Mouse (Mus musculus): ENCODE data around the gene Dus4l. TPM values are rescaled to one million over a fixed set of nuclear protein-coding genes. Genes with fewer than 3 reads are reported as not detected.
"Not testable (repeated sequence)": the region's sequence is repeated elsewhere in the genome, so short reads cannot be mapped to it uniquely, and the experiment has no call there.

Gene Dus4l
- total RNA-seq (2021) = 10 to 100 TPM in 1 of 2 experiments, 1 to 10 TPM in 1; 8.7 to 12.0 TPM

DNA sequence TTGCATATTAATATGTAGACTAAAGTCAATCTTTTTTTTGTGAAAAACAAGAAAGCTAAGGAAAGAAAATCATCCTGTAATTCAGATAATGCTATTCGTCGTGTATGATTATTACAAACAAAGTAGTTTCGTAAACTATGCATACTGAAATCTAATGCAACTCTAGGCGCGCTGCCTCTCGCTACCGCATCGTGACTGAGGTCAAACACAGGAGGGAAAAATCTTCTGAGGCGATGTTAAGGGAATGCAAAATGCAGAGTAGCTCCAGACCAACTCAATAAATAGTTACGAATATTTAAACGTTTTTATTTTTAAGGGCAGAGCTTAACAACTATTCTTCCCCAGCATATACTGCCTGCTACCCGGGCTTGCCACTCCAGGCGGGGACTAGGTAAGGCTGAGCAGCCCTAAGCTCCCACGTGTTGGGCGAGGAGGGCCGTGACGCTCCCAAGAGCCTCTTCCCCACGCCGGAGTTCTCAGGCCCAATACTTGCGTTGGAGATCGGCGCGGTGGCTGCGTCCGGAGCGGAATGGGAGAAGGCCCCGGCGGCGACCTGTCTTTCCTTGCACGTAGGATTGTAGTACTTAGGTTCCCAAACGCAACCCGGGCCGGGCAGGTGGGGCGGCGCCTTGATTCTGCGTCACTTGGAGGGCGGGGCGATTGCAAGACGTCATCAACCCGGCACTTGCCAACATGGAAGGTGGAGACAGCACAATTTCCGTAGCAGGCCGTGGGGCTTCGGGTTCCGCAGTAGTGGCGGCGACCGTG is at the start of gene Dus4l, which contains the start of gene Cog5:
Gene Dus4l (minus strand): TSS at position 630 of the 768 bp plus-strand sequence.
Gene Cog5 (plus strand): TSS at position 673 of the 768 bp plus-strand sequence.
- peak; percentile 98 to 100 for DNase-seq (ENCODE audit: extremely low spot score in 1 of 2, low spot score in 1 of 2)

- DNase-seq (ENCODE audit: extremely low spot score in 1 of 2, low spot score in 1 of 2) = no peak
Observed at GRCm38 (mm10) chr12:31703904-31704303, 49.3 kb upstream of the Dus4l start.

GRCm38 (mm10) chr12:31701411-31701810 is 46.8 kb upstream of the Dus4l start:
- DNase-seq (ENCODE audit: extremely low spot score in 1 of 2, low spot score in 1 of 2) = no peak

DNA sequence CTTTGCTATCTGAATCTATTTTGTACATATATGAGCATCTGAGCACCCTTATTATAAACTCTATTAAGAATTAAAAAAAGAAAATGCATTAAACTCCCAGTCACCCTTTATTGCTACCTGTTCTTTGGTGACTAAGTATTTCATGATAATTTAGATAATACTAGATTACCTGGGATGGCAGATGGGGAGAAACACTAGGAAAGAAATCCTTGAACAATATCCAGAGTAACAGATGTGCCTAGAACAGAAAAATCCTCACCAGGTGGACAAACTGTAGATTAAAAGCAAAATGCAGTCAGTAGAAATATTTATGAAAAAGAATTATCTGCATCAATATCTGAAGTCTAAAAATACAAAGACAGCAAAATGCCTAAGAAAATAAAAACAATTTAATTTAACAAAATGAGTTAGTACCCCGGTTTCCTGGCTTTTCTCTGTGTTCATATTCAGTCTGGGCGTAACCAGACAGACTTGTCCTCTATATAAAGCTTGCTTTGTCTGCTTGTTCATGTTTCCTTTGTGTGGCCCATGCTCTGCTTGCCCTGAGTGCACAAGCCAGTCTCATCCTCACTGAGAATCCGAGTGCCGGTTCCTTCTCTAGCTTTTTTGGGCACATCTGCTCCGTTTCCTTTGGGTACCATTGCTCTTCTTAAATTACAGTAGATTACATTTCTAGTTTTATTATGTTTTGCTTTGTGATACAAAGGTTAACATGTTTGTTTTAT is 46.2 kb upstream of the Dus4l start:
- DNase-seq (ENCODE audit: extremely low spot score in 1 of 2, low spot score in 1 of 2) = no peak

DNA sequence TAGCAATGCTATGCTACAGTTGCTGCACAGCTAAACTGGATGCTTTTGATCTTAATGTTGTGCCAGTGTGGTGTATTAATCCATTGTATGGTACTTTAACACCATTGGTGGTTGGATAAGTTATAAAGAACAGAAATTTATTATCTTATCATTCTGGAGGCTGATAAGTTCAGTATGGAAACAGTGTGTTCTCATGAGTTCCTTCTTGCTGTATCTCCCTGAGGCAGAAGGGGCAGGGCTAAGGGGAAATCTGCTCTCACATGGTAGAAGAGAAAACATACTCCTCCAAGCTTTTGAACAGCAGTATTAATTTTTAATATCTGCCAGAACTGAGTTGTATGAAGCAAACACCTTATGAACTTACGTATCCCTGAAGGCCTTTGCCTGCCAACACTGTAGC is 38.7 kb upstream of the Dus4l start:
- DNase-seq (ENCODE audit: extremely low spot score in 1 of 2, low spot score in 1 of 2) = no peak

- DNase-seq (ENCODE audit: extremely low spot score in 1 of 2, low spot score in 1 of 2) = no peak
Observed at GRCm38 (mm10) chr12:31686679-31687078, 32.1 kb upstream of the Dus4l start.

DNA sequence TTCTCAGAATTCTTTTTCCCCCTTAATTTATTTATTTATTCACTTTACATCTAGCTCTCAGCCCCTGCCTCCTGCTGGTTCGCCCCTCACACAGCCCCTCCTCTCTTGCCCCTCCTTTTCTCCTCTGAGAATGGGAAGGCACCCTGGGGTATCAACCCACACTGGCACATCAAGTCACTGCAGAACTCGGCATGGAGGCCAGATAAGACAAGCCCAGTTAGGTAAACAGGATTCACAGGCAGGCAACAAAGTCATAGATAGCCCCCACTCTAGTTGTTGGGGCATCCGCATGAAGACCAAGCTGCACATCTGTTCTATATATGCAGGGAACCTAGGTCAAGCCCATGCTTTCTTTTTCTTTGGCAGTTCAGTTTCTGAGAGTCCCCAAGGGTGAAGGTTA is 12.6 kb upstream of the Dus4l start:
- no peak for DNase-seq (ENCODE audit: extremely low spot score in 1 of 2, low spot score in 1 of 2)

DNA sequence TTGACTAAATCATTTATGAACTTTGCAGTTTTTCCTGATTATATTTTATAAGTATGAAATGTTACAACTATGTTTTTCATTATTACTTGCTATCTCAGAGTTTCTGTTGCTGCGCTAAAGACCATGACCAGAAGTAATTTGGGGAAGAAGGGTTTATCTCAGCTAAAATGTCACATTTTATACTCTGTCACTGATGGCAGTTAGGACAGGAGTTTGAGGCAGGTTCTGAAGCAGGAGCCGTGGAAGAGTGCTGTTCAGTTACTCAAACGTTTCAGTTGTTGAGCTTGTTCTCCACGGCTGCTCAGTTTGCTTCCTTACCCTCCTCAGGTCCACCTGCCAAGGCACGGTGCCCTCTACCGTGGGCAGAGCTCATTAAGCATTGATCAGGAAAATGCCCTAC is 11.4 kb upstream of the Dus4l start:
- DNase-seq (ENCODE audit: extremely low spot score in 1 of 2, low spot score in 1 of 2) = no peak

DNA sequence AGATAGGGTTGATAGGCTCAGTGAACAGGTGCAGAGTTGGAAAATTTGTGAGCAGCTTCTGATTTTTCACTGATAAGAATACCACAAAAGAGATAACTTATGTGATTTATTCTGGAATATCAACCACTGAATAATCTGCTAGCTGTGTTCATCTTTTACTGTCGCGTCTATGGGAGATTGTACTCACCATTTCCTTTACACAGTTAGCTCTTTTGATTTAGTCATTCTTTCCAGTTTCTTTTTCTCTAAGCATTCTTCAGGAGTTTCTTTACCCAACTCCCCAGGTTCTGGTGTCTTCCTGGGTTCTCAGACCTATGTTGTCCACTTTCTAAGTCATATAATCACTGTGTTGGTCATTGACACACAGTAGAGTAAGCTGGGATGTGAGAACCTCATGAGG is 2.2 kb upstream of the Dus4l start:
- DNase-seq (ENCODE audit: extremely low spot score in 1 of 2, low spot score in 1 of 2) = no peak

GRCm38 (mm10) chr12:31654965-31655477 is 395 bp upstream of the Dus4l start:
- no peak for DNase-seq (ENCODE audit: extremely low spot score in 1 of 2, low spot score in 1 of 2)

DNA sequence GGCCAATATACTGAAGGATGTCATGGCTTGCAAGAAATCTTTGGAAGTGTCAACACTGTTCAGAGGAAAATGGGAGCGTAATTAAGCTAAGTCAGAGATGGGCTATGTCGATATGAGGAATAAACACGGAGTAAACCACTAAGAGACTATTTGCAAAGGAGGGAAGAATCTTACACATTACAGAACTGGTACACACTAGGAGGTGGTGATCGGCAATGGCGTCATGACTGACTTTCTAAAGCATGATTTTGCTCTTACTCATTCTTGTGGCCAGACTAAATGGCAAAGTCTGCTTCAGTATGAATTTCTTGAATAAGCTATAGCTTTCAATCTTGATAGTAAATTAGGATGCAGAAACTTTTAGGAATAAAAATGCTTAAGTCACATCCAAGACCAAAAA is 1.0 kb downstream of the Dus4l start:
- DNase-seq (ENCODE audit: extremely low spot score in 1 of 2, low spot score in 1 of 2) = no peak

DNA sequence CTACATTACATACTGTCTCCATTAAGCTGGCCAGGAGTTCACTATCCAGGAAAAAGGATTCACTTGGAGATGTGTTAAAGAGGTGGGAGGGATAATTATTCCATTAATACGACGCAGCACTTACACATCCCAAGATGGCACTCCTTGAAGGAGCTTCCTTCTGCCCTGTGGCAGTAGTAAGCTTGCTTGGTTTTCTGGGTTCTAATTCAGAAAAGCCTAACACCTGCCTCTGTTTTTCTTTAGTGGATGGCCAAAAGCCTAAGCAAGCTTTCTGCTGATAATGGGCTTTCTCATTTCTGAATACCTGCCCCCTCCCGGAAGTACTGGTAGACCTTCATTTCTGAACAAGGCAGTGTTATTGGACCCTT is 19.4 kb downstream of the Dus4l start:
- no peak for DNase-seq (ENCODE audit: extremely low spot score in 1 of 2, low spot score in 1 of 2)

DNA sequence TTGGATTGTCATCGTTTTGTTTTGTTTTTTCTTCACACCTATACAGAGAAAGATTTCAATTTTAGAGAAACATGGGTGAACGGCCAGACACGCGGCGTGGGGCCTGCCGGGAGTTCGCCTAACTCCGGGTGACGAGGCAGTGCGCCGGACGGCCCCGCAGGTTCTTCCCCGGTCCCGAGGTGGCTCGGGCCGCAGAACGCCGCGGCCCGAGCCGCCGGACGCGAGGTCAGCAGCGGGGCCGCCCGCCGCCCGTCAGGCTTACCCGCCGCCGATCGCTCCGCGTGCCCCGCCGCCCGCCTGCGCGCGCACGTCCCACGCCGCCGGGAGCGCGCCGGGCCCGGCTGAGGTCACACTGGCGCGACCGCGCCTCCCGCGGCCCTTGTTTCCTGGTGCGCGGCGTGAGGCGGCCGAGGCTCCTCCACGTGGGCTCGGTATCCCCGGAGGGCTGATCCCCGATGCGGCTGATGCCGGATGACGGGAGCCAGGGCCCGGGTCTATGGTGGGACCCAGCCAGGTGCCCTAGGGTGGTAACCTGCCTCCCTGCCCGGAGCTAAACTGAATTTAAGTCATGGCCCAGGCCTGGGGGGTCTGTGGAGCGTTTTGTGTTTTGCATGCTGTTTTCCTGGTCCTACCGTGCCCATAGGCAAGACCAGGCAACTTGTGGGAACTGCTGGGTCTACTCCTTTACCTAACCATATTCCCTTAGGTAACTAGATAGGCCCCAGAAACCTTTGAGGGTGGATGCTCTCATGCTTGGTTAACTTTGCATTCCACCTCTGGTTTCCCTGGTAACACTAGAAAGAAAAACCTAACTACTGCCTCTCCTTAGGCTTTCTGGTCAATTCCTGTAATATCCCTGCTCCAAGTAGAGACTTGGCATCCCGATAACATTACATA is 20.0 kb downstream of the Dus4l start, which contains the start of gene Bcap29:
Gene Bcap29 (minus strand): TSS at position 316 of the 897 bp plus-strand sequence.
- DNase-seq (ENCODE audit: extremely low spot score in 1 of 2, low spot score in 1 of 2) = peak; percentile 52 to 55

DNA sequence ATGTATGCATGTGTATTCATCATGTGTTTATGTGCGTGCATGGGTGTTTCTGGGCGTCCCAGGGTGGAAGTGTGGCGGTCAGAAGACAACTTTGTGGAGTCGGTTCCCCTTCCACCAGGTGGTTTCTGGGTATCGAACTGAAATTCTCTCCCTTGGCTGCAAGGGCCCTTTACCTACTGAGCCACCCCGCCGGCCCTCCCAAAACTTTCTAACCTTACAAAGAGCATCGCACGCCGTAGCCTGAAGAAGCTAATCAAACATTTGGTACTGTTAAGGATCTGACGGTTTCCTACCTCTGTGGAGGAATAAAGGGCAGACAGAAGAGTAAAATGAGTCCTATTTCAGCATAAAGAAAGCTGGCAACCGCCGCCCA is 20.7 kb downstream of the Dus4l start:
- DNase-seq (ENCODE audit: extremely low spot score in 1 of 2, low spot score in 1 of 2) = peak in 1 of 2 experiments; percentile 17

DNA sequence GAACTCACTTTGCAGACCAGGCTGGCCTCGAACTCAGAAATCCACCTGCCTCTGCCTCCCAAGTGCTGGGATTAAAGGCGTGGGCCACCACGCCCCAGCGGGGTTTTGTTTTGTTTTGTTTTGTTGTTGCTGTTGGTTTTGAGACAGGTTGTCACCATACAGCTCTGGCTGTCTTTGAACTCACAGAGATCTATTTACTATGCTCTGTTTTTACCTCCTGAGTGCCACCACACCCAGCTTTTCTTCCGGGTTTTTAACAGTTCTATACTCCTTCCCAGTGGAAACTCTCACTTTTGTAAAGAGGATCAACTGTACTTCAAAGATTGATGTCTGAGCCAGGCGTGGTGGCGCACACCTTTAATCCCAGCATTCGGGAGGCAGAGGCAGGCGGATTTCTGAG is 26.2 kb downstream of the Dus4l start:
- not testable (repeated sequence) for DNase-seq (ENCODE audit: extremely low spot score in 1 of 2, low spot score in 1 of 2)

DNA sequence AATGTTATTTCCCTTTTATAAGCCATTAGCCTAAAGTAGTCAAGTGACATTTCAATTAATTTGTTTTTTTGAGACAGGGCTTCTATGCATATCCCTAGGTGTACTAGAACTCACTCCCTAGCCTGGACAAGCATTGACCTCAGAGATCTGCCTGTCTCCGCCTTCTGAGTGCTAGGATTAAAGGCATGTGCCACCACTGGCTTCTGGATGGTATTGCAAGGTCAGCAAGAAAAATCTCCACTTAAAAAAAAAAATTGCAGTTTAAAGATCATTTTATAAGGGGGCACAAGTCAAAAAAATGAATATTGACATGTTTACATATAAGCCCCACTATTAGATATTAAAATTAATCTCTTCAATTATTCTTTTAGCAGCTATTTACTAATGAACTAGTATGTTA is 29.6 kb downstream of the Dus4l start:
- DNase-seq (ENCODE audit: extremely low spot score in 1 of 2, low spot score in 1 of 2) = no peak

DNA sequence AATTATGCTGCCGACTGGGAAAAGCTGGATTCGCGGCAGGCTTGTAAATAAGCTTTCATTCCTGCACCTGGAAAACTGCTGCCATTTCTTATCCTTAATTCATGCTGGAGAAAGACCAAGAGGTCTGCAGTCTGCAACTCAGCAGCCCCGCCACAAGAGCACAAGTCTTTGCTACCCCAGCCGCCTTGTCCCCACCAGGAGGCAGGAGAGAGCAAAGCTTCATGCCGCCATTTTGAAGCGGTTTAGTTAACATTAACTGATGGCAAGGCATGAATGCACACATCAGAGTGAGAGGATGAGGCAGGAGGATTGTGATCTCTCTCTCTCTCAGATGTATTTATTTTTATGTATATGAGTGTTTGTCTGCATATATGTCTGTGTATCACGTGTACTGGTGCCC is 34.5 kb downstream of the Dus4l start:
- no peak for DNase-seq (ENCODE audit: extremely low spot score in 1 of 2, low spot score in 1 of 2)

DNA sequence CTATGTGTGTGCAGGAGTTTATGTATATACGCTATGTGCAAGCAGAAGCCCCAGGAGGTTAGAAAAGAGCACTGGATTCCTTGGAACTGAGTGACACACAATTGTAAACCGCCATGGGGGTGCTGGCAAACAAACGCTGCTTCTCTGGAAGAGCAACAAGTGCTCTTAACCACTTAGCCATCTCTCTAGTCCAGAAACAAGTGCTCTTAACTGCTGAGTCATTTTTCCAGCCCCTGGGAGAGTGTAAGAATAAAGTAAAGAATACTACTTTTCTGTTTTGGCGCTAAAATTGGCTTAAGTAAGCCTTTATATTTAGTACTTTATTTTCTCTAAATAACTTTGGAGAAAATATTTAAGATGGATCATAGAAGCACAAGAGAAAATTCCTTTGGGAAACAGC is 41.3 kb downstream of the Dus4l start:
- DNase-seq (ENCODE audit: extremely low spot score in 1 of 2, low spot score in 1 of 2) = no peak

DNA sequence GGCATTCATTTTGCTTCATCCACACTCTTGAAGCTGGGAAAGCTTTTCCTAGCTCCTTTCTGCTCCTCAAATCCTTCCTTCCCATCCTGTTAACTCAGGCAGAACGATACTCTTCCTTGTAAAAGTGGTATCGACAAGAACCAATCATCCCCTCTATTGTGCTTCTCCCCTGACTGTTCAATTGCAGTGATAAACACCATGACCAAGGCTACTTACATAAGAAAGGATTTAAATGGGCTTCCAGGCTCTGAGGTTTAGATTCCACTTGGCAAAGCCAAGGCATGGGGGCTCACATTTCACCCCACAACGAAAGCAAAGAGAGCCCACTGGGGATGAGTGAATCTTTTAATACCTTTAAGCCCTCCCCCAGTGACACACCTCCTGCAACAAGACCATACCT is 46.5 kb downstream of the Dus4l start:
- DNase-seq (ENCODE audit: extremely low spot score in 1 of 2, low spot score in 1 of 2) = no peak

DNA sequence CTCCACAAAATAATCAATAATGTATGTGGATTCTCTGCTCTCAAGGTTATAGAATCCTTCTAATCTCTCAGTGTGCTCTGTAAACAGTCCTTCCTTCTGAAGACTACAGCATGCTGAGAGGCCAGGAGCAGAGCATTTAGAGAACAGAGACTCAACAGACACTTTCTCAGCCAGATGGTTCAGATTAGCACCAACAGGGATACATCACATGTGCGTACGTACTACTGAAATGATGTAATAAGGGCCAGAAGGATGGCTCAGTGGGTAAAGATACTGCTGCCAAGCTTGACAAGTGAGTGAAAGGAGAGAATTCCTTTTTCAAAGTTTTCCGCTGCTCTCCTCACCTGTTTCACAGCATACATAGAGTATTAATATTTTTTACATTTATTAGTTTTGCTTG is 49.7 kb downstream of the Dus4l start:
- DNase-seq (ENCODE audit: extremely low spot score in 1 of 2, low spot score in 1 of 2) = no peak

DNA sequence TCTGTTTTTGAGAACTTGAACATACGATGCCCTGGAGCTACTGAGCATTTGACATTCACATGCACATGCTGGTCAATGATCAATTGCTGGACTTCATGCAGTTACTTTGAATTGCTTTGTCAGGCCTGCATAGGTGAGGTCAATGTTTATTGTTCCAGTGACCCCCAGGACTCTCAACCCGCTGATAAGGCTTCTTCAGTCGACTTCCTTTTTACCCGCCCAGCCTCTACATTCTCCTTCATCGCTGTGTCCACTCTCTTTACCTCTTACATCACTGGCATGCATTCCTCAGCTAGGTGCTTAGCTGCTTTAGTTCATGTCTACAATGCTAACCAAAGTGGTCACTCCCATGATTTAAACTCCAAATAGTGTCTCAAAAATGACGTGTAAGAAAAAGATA is 51.0 kb downstream of the Dus4l start:
- no peak for DNase-seq (ENCODE audit: extremely low spot score in 1 of 2, low spot score in 1 of 2)
